Mouse (Mus musculus) G1E (cell line): Measurements from ENCODE around the gene Inhbb. TPM values are rescaled to one million over a fixed set of nuclear protein-coding genes. Genes with fewer than 3 reads are reported as not detected.

Experiments used
- ATAC-seq: 2 replicates; pipeline ENCODE4 v1.8.0; 2016; ENCODE audit warnings: mild to moderate bottlenecking; ENCODE audit not compliant: insufficient number of reproducible peaks, poor library complexity, low FRiP score, severe bottlenecking; ENCODE audit errors: extremely low read depth
- DNase-seq: peaks from one replicate; pipeline ENCODE4 v3.0.0; 2012; ENCODE audit warnings: low spot score
- H3K27me3 ChIP-seq: 2 replicates; pipeline ENCODE4 v1.6.1; 2012; ENCODE audit warnings: mild to moderate bottlenecking, low read length, inconsistent platforms; ENCODE audit not compliant: insufficient read depth
- H3K36me3 ChIP-seq: replicated peaks from 2 replicates; pipeline ENCODE3; 2012; ENCODE audit warnings: mild to moderate bottlenecking, inconsistent platforms
- H3K4me1 ChIP-seq: 2 replicates; pipeline ENCODE4 v1.6.1; 2012; ENCODE audit warnings: low read depth, low read length, inconsistent platforms, mixed read lengths; ENCODE audit not compliant: insufficient read depth
- H3K4me3 ChIP-seq: 2 replicates; pipeline ENCODE4 v1.5.1; 2012; ENCODE audit warnings: low read depth, mild to moderate bottlenecking, inconsistent platforms, low read length, moderate library complexity, mixed read lengths
- H3K9me3 ChIP-seq: replicated peaks from 2 replicates; pipeline ENCODE4 v1.6.1; 2012; ENCODE audit warnings: inconsistent platforms
- CTCF ChIP-seq: IDR thresholded peaks from 2 replicates; pipeline ENCODE4 v1.5.1; 2012; ENCODE audit warnings: low read depth, low read length, inconsistent platforms, mixed read lengths
- GATA1 ChIP-seq: IDR thresholded peaks from 2 replicates; pipeline ENCODE4 v1.6.1; 2012; ENCODE audit warnings: borderline replicate concordance, low read length, inconsistent platforms, mixed read lengths
- GATA2 ChIP-seq: IDR thresholded peaks from 2 replicates; pipeline ENCODE4 v1.6.1; 2012; ENCODE audit warnings: low read depth, low read length, inconsistent platforms, borderline replicate concordance
- POLR2AphosphoS5 ChIP-seq: IDR thresholded peaks from 2 replicates; pipeline ENCODE4 v1.6.1; 2012; ENCODE audit warnings: low read depth, low read length, inconsistent platforms; ENCODE audit not compliant: insufficient replicate concordance
- TAL1 ChIP-seq: conservative IDR thresholded peaks from 2 replicates; pipeline ENCODE4 v1.6.1; 2012; ENCODE audit warnings: low read depth, low read length, inconsistent platforms, mixed read lengths
- polyA plus RNA-seq: library from polyadenylated mRNA; stranded (reverse); fragments of >175 nt; gene quantifications from 2 replicates; pipeline ENCODE4 v1.2.3, GENCODE M21; 2012
- total RNA-seq, 2 experiments: library from RNA; stranded (forward) in 1 of 2; stranded (reverse) in 1 of 2; fragments of 200-1000 nt in 1 of 2; fragments of >200 nt in 1 of 2; fragmentation: Nextera tagmentation in 1 of 2; gene quantifications; 2 replicates each; pipeline ENCODE4 v1.2.3; 2014 to 2017

Inhbb gene
- total and polyA plus RNA-seq, 3 experiments: 0.05 TPM; not detected in 2

DNA sequence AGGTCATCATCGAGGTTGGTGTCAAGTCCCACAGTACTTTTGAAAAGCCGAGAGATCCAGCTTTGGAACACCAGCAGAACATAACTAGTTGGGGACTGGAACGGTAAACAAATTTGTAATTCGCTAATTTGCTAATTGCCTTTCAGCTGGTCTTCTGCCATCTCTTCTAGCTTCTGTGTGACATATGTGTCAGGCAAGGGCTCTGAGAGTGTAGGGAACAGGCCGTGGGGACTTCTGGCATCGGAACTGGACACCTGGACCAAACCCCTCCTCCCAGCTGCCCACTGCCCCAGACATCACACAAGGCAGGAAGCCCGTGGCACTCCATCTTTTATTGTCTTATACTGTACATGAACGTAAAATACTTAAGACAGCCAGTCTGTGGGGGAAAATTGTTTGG lies 6.9 kb downstream of the Inhbb start:
- H3K36me3 ChIP-seq: no peaks in the 10 kb centered on the region
- H3K27me3 ChIP-seq: no peaks in the 10 kb centered on the region; the same call in 1 of the 2 replicates
- no peak for ATAC-seq
- H3K4me1 ChIP-seq: no peaks in the 10 kb centered on the region
- H3K4me3 ChIP-seq: no peak overlapping the region
- no peak for TF ChIP-seq POLR2AphosphoS5
- no peak for TF ChIP-seq TAL1
- TF ChIP-seq GATA1: no peak
- no peak for TF ChIP-seq GATA2
- TF ChIP-seq CTCF: no peak
- H3K9me3 ChIP-seq: peaks cover 57% of the 10 kb centered on the region
- no peak for DNase-seq

DNA sequence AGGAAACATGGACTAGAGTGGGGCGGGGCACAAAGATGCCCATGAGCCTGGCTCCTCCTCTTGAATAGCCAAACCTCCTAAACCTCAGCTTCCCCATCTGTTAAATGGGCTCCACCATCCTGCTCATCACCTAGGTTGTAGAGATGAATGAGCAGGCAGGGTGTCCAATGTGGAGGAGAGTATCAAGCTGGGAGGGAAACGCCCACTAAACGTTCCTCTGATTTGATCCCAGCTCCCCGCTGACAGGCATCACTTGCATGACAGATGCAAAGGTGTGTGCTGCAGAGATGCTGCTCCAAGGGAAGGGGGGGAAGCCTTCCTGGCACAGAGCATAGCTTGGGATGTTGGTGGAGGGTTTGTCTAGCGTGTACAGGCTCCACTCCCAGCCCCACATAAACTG lies 11.4 kb downstream of the Inhbb start:
- Histone ChIP-seq H3K4me3 (no peak overlapping the region), H3K4me1 (no peaks in the 10 kb centered on the region), H3K9me3 (peaks cover 34% of the 10 kb centered on the region), H3K36me3 (no peaks in the 10 kb centered on the region), H3K27me3 (no peaks in the 10 kb centered on the region)
- TF ChIP-seq POLR2AphosphoS5 (no peak; the same call in 1 of the 2 replicates), TAL1 (no peak), GATA1 (no peak), CTCF (no peak), GATA2 (no peak)
- no peak for ATAC-seq
- DNase-seq: no peak

DNA sequence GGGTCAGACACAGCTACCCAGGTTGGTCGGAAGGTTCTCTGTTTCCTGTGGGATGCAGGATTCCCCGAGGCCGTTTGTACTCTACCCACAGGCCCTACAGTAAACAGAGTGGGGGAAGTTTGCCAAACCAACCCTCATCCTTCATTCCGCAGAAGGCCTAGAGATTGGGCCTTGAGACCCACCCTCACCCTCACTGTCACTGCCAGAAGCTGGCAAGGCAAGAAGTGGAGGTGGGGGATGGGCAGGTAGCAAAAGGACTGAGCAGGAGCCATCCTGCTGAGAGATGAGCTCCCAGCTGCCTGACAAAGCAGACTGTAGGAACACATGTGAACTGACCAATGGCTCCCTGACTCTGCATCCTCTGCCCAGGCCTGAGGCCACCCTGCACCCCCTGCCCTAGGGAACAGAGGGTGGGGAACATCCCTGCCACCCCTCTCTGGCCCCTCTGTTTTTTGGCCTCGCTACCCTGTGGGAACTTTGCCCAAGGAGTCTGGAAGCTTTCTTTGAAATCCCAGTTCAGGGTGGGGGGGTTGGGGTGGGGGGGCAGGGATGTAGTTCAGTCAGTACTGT lies 12.4 kb downstream of the Inhbb start:
- H3K27me3 ChIP-seq: no peaks in the 10 kb centered on the region
- ATAC-seq (no peak), DNase-seq (no peak)
- TF ChIP-seq CTCF (no peak), GATA1 (no peak), POLR2AphosphoS5 (no peak), GATA2 (no peak), TAL1 (no peak)
- peaks cover 40% of the 10 kb centered on the region for H3K9me3 ChIP-seq
- H3K4me1 ChIP-seq: no peaks in the 10 kb centered on the region
- no peak overlapping the region for H3K4me3 ChIP-seq
- no peaks in the 10 kb centered on the region for H3K36me3 ChIP-seq

DNA sequence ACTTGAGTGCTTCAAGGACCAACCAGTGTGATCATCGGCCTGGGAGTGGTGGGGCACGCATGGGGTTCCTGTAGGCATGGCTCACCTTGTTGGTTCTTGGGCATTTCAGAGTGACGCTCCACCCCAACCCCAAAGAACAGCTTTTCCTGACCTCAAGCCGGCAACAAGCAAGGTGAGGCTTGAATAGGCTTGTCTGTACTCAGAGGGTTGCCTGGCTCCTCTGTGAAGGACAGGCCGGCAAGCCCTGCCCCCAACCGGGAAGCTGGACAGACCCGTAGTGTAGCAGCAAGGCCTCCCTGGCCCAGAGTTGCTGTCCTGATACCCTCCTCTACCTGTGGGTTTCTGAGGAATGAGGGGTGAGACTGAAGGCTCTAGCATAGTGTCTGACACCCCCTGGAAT lies 12.9 kb downstream of the Inhbb start:
- Histone ChIP-seq H3K9me3 (peaks cover 45% of the 10 kb centered on the region), H3K36me3 (no peaks in the 10 kb centered on the region), H3K4me1 (no peaks in the 10 kb centered on the region), H3K27me3 (no peaks in the 10 kb centered on the region), H3K4me3 (no peak overlapping the region)
- DNase-seq: no peak
- no peak for ATAC-seq
- no peak for TF ChIP-seq CTCF
- TF ChIP-seq TAL1: no peak
- no peak for TF ChIP-seq GATA1

DNA sequence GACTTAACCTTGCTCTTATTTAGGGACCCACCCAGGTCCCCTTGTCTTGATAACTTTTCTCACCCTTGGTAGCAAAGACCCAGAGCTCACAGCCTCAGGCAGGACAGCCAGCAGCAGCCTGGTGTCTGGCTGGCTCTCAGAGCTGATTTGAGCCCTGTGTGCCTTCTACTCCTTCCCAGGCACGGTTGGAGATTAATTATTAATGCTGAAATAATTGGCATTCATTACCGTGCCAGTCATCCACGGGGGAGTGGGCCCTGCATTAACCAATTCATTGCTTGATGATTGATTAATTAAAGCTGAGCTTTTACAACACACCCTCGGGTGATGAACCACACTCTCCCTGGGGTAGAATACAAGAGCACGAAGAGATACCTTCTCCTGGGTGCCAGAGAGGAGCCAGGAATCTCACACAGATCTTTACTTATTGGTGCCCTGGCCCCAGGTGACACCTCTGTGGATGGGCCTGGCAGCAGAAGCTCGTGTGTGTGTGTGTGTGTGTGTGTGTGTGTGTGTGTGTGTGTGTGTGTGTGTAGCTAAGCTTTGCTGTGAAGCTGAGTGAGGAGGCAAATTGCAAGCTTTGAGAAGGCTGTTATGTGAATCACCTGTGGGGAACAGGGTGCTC lies 14.2 kb downstream of the Inhbb start:
- no peak for DNase-seq

DNA sequence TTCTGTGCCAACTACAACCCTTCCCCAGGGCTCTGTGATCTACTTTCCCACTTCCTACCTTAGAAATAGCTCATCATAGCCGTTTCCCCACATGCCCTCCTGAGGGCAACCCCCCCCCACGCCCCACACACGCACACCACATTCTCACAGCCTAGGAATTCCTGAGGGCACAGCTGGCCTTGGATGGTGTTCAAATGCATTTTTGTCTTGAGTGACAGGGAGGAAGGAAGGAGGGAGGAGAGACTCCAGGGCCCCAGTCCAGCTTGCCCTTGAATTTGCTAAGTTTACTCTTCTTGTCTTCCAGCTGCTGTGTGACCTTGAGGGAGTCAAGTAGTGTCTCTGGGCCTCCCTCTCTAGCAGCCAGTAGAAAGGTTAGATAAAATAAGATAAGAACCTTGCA lies 17.2 kb downstream of the Inhbb start:
- H3K4me1 ChIP-seq: no peaks in the 10 kb centered on the region
- H3K9me3 ChIP-seq: peaks cover 32% of the 10 kb centered on the region
- H3K36me3 ChIP-seq: no peaks in the 10 kb centered on the region
- no peak for TF ChIP-seq TAL1
- no peak for TF ChIP-seq GATA1
- TF ChIP-seq POLR2AphosphoS5: no peak
- no peak for TF ChIP-seq GATA2
- TF ChIP-seq CTCF: no peak
- no peak overlapping the region for H3K4me3 ChIP-seq
- DNase-seq (no peak), ATAC-seq (no peak)
- H3K27me3 ChIP-seq: no peaks in the 10 kb centered on the region

More for the DNA sequence above, 14.2 kb downstream of the Inhbb start:
- no peak for ATAC-seq
- H3K27me3 ChIP-seq: no peaks in the 10 kb centered on the region
- no peaks in the 10 kb centered on the region for H3K36me3 ChIP-seq
- H3K4me1 ChIP-seq: no peaks in the 10 kb centered on the region
- TF ChIP-seq POLR2AphosphoS5 (no peak), TAL1 (no peak), GATA1 (no peak), CTCF (no peak), GATA2 (no peak)
- peaks cover 36% of the 10 kb centered on the region for H3K9me3 ChIP-seq
- no peak overlapping the region for H3K4me3 ChIP-seq
